Mouse (Mus musculus) fibroblast of lung, adult 2 months (primary cell): ENCODE data around the gene Asb6.

Experiments used
- DNase-seq: peaks from one replicate; pipeline ENCODE4 v3.0.0-alpha.2; 2011; ENCODE audit warnings: low read depth

Gene Asb6

GRCm38 (mm10) chr2:30834373-30835022 is 4.4 kb upstream of the Asb6 start, which contains the start of gene Prrx2:
Prrx2 (plus strand) TSS chr2:30834972.
- no peak for DNase-seq

DNA sequence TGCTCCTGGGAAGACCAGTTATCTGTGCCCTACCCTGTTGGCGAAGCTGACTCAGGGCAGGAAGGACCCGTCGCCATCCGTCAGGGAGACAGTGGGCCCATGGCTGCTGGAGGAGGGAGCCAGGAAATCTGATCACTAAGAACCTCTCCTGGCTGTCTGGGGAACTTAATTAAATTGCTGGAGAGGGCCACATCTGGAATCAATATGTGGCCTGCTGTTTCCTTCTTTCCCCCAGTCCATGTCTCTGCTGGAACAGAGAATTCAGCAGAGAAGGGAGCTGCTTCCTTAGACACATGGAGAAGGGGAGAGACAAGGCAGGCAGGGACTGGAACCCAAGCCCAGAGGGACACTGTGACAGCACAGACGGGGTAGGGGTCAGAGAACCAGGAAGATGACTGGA is 3.5 kb upstream of the Asb6 start:
- DNase-seq: no peak

GRCm38 (mm10) chr2:30829315-30829714 is 818 bp downstream of the Asb6 start:
- no peak for DNase-seq

GRCm38 (mm10) chr2:30827749-30828475 is 2.2 kb downstream of the Asb6 start:
- DNase-seq: peak; percentile 75

GRCm38 (mm10) chr2:30826825-30827748 is 3.0 kb downstream of the Asb6 start:
- no peak for DNase-seq

DNA sequence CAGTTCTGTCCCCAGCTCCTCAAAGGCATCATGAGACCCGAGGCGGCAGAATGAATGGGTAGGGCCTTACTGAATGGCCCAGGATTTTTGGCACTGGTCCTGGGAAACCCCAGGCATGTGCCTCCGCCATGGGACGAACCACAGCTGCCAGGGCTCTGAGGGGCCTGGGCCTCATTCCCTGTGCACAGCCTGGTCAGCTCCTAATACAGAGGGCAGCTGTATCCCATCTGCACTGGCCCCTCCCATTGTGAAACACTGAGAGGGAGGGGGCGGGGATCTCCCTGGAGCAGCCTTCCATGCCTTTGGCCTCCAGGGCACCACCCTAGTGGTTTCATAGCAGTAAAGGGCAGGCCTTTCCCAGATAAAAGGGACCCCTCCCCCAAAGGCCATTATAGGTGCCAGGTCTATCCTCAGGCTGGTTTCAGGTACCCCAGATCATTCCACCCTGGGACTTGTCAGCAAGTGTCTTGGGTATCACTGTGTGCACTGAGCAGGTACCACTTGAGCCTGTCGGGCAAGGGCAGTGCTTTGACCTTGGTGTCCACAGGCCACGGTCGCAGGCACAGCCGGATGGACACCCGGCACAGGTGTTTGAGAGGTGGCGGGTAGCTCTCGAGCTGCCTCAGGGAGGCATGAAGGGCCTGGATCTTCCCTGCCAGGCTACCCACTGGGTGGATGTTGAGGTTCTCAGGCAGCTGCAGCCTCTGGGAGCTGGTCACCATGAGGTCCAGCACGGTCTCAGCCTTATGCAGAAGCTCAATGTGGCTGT is 6.6 kb downstream of the Asb6 start:
- peak; percentile 73 for DNase-seq

- DNase-seq: no peak
These were observed 7.7 kb downstream of the Asb6 start for GRCm38 (mm10) chr2:30822460-30822859.

GRCm38 (mm10) chr2:30821073-30821472 is 9.1 kb downstream of the Asb6 start:
- no peak for DNase-seq

- no peak for DNase-seq
These were observed 10.3 kb downstream of the Asb6 start for GRCm38 (mm10) chr2:30819873-30820272.

DNA sequence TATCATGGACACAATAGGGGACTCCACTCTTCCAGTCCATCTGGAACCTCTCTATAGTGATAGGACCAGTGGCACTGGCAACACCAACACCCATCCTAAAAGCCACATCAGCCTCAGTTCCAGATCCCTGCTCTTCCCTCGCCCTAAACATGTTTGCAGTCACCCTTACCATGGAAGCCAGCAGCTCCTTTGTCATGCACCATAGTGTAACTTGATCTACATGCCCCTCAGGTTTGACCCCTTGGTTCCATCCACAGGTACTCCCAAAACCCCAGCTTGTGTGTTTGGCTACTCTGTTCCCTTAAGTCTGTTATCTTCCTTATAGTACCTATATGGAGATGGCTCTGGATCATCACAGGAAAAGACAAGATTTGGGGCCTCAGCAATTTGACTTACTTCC is 13.8 kb downstream of the Asb6 start:
- DNase-seq: no peak

GRCm38 (mm10) chr2:30810573-30810972 is 19.6 kb downstream of the Asb6 start:
- DNase-seq: no peak

- no peak for DNase-seq
These were observed 20.6 kb downstream of the Asb6 start for GRCm38 (mm10) chr2:30809503-30809902.

- no peak for DNase-seq
These were observed 21.9 kb downstream of the Asb6 start for GRCm38 (mm10) chr2:30808296-30808655.

GRCm38 (mm10) chr2:30807648-30808295 is 22.4 kb downstream of the Asb6 start, which contains the start of gene Ntmt1:
Ntmt1 (plus strand) TSS chr2:30807826.
- peak; percentile 99 for DNase-seq

GRCm38 (mm10) chr2:30807147-30807647 is 22.9 kb downstream of the Asb6 start:
- peak; percentile 74 for DNase-seq

- no peak for DNase-seq
These were observed 24.1 kb downstream of the Asb6 start for GRCm38 (mm10) chr2:30805983-30806382.

GRCm38 (mm10) chr2:30803604-30804003 is 26.5 kb downstream of the Asb6 start, which contains the start of gene 1700001O22Rik:
1700001O22Rik (minus strand) TSS chr2:30803661.
- no peak for DNase-seq

DNA sequence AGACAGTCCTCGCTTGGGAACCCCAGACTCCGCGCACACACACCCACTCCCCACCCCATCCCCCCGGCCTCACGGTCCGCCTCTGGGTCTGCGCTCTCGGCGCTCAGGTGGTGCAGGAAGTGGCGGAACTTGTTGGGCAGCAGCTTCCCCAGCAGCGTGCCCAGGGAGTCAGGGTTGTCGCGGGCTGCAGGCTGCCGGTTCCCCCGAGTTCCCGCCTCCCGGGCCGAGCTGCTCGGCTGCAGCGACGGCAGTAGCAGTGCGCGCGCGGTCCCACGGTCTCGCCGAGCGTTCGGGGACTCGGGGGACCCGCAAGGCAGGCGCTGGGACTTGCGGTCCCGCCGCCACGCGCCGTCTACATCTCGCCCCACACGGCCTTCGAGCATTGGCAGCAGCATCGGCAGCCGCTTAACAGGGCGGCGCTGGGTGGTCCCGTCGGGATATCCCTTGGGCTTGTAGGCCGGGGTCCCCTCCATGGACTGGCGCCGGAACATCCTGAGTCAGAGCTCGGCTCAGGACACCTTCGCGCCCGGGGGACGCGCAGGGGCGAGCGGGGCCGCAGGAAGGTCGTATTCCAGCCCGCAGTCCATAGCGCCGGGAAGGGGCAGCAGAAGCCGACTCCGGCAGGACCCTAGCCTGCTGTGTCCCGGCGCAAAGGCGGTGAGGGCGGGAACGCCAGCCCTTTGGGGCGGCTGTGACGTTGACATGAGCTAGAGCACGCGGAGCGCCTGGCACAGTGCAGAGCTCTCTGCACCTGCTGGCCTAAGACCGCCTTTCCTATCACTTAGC is 28.9 kb downstream of the Asb6 start:
- no peak for DNase-seq

- no peak for DNase-seq
These were observed 29.5 kb downstream of the Asb6 start for GRCm38 (mm10) chr2:30800671-30801066.

DNA sequence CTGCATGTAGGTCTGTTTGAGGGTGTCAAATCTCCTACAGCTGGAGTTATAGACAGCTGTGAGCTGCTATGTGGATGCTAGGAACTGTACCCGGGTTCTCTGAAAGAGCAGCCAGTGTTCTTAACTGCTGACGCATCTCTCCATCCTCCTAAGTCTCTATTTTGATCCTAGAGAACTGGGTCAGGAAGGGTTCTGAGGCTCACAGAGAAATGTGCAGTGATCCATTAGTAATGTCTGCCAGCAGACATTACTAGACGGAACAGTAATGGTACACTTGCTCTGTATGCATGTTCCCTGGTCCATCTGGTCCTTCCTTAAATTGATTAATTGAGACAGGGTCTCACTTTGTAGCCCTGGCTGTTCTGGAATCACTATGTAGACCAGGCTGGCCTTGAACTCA is 30.7 kb downstream of the Asb6 start:
- DNase-seq: no peak
